Mouse (Mus musculus) small intestine, adult 2 months (tissue): ENCODE measurements around the gene Vps33b.

Source experiments
- CTCF ChIP-seq: fragments of 200-500 bp; IDR thresholded peaks from 2 replicates; pipeline ENCODE4 v1.5.1; 2012; ENCODE audit warnings: low read depth, mild to moderate bottlenecking, control low read depth, inconsistent platforms, low read length, moderate library complexity, mixed read lengths; ENCODE audit not compliant: insufficient replicate concordance, insufficient read length; ENCODE audit errors: extremely low read depth
- POLR2A ChIP-seq: fragments of 200-500 bp; IDR thresholded peaks from 2 replicates; pipeline ENCODE4 v1.6.1; 2012; ENCODE audit warnings: low read depth, mild to moderate bottlenecking, control low read depth, inconsistent platforms, low read length, moderate library complexity

DNA sequence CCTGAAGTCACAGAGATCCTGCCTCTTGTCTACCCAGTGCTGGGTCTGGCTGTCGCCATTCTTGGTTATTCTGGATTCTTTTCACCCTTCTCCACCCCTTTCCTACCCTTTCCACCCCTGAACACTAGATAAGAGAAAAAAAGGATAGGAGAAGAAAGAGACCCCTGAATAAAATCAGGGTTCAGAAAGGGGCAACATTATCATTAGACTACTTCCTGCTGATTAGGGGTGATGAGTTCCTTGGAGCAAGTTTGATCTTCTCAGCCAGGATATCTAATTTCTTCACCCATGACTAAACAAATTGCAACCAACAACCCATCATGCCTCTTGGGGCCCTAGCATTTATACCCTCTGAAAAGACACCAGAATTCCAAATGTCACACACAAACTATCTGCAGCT, 1.7 kb upstream of the Vps33b start:
- TF ChIP-seq POLR2A (no peak), CTCF (no peak)
